Mouse (Mus musculus) C2C12 (cell line): ENCODE results near the gene Rpa2.

ENCODE experiments used
- CEBPB ChIP-seq: IDR thresholded peaks from one replicate; pipeline ENCODE4 v1.6.1; 2011; ENCODE audit warnings: low read depth, mild to moderate bottlenecking, control low read depth, moderate library complexity
- CTCF ChIP-seq: IDR thresholded peaks from one replicate; pipeline ENCODE4 v1.5.1; 2011; ENCODE audit not compliant: control insufficient read depth, insufficient read depth, insufficient read length
- FOSL1 ChIP-seq: IDR thresholded peaks from one replicate; pipeline ENCODE4 v1.8.0; 2011; ENCODE audit warnings: mild to moderate bottlenecking, low read length; ENCODE audit not compliant: poor library complexity, insufficient read depth, severe bottlenecking
- MAX ChIP-seq: IDR thresholded peaks from one replicate; pipeline ENCODE4 v1.6.1; 2011; ENCODE audit warnings: mild to moderate bottlenecking, control low read depth
- MYOD1 ChIP-seq: IDR thresholded peaks from one replicate; pipeline ENCODE4 v1.6.1; 2011; ENCODE audit warnings: low read depth; ENCODE audit not compliant: control insufficient read depth, insufficient read length
- USF1 ChIP-seq: IDR thresholded peaks from one replicate; pipeline ENCODE4 v1.6.1; 2011; ENCODE audit warnings: low read depth, mild to moderate bottlenecking, control low read depth, moderate library complexity

- no peak for TF ChIP-seq CTCF
- TF ChIP-seq MAX = no peak
- TF ChIP-seq USF1 = no peak
- TF ChIP-seq MYOD1 = no peak
- no peak for TF ChIP-seq CEBPB
- TF ChIP-seq FOSL1 = no peak
Measured at GRCm38 (mm10) chr4:132801176-132802077, 33.3 kb downstream of the Rpa2 start.
